Mouse (Mus musculus) layer of hippocampus, adult 8-10 months (tissue): ENCODE results near the gene Snx30. TPM values are rescaled to one million over a fixed set of nuclear protein-coding genes. Genes with fewer than 3 reads are reported as not detected.

ENCODE experiments used
- DNase-seq, 2 experiments: peaks; one replicate each; pipeline ENCODE4 v3.0.0; 2022; ENCODE audit warnings: low spot score in 2 of 2
- total RNA-seq, 4 experiments: library from RNA; stranded (reverse); gene quantifications; 2 replicates each; pipeline ENCODE4 v1.2.4; 2022

Snx30 gene
- total RNA-seq, 4 experiments from 2014 or later = 38.7 to 45.5 (median 40.4) TPM

GRCm38 (mm10) chr4:59822119-59822518, 16.5 kb downstream of the Snx30 start:
- no peak for DNase-seq

GRCm38 (mm10) chr4:59823470-59823869, 17.8 kb downstream of the Snx30 start:
- peak; percentile 68 to 72 for DNase-seq

GRCm38 (mm10) chr4:59824860-59825259, 19.2 kb downstream of the Snx30 start:
- no peak for DNase-seq

GRCm38 (mm10) chr4:59825634-59826033, 20.0 kb downstream of the Snx30 start:
- peak; percentile 39 to 64 for DNase-seq

GRCm38 (mm10) chr4:59826381-59826780, 20.7 kb downstream of the Snx30 start:
- no peak for DNase-seq

GRCm38 (mm10) chr4:59829072-59829471, 23.4 kb downstream of the Snx30 start:
- DNase-seq = no peak

GRCm38 (mm10) chr4:59831038-59831437, 25.4 kb downstream of the Snx30 start:
- no peak for DNase-seq

- DNase-seq = no peak
These were observed 27.2 kb downstream of the Snx30 start for GRCm38 (mm10) chr4:59832810-59833209.

GRCm38 (mm10) chr4:59837659-59838058, 32.0 kb downstream of the Snx30 start:
- DNase-seq = no peak

- DNase-seq = no peak
These were observed 39.0 kb downstream of the Snx30 start for GRCm38 (mm10) chr4:59844460-59845244.

GRCm38 (mm10) chr4:59845245-59845637, 39.6 kb downstream of the Snx30 start:
- DNase-seq = no peak

- no peak for DNase-seq
These were observed 41.8 kb downstream of the Snx30 start for GRCm38 (mm10) chr4:59847447-59847846.

GRCm38 (mm10) chr4:59850181-59850580, 44.5 kb downstream of the Snx30 start:
- peak; percentile 48 to 75 for DNase-seq

GRCm38 (mm10) chr4:59850886-59851623, 45.4 kb downstream of the Snx30 start:
- no peak for DNase-seq

- DNase-seq = no peak
These were observed 47.5 kb downstream of the Snx30 start for GRCm38 (mm10) chr4:59853155-59853554.

- DNase-seq = no peak
These were observed 54.2 kb downstream of the Snx30 start for GRCm38 (mm10) chr4:59859693-59860425.

GRCm38 (mm10) chr4:59860431-59860830, 54.8 kb downstream of the Snx30 start:
- DNase-seq = no peak

GRCm38 (mm10) chr4:59861871-59862270, 56.2 kb downstream of the Snx30 start:
- DNase-seq = peak; percentile 54 to 62

GRCm38 (mm10) chr4:59862335-59862734, 56.7 kb downstream of the Snx30 start:
- no peak for DNase-seq

- DNase-seq = no peak
These were observed 58.2 kb downstream of the Snx30 start for GRCm38 (mm10) chr4:59863869-59864268.

GRCm38 (mm10) chr4:59868086-59868485, 62.4 kb downstream of the Snx30 start:
- DNase-seq = no peak

GRCm38 (mm10) chr4:59869488-59870057, 63.9 kb downstream of the Snx30 start:
- DNase-seq = no peak
